Mouse (Mus musculus): Measurements from ENCODE around the gene Gm17509. TPM values are rescaled to one million over a fixed set of nuclear protein-coding genes. Genes with fewer than 3 reads are reported as not detected.
"Not testable (repeated sequence)": the region's sequence is repeated elsewhere in the genome, so short reads cannot be mapped to it uniquely, and the experiment has no call there.

Gm17509 gene
- polyA plus RNA-seq, 1 experiment from 2014 or later = 0.39 TPM

GRCm38 (mm10) chr13:117195569-117196495, 25.0 kb downstream of the Gm17509 start:
- H3K27ac ChIP-seq (ENCODE audit: low read length) = no peak overlapping the region
- H3K27me3 ChIP-seq (replicated peaks; ENCODE audit: control insufficient read depth, insufficient read depth, low read length) = no peaks in the 10 kb centered on the region
- H3K9ac ChIP-seq (replicated peaks; ENCODE audit: low read depth, low read length) = no peak overlapping the region
- no peaks in the 10 kb centered on the region for H3K36me3 ChIP-seq (ENCODE audit: control insufficient read depth, insufficient read depth)
- no peak overlapping the region for H3K4me3 ChIP-seq (replicated peaks; ENCODE audit: low read length)
- H3K4me1 ChIP-seq (replicated peaks; ENCODE audit: control insufficient read depth, insufficient read depth, low read length) = no peaks in the 10 kb centered on the region
- no peak for ATAC-seq
- no peaks in the 10 kb centered on the region for H3K9me3 ChIP-seq (ENCODE audit: control insufficient read depth, low read length)
- no peak overlapping the region for H3K4me2 ChIP-seq (ENCODE audit: low read length)
- WGBS = 93% methylated on average over 13 of the region's 13 CpGs

- no peaks in the 10 kb centered on the region for H3K9me3 ChIP-seq (ENCODE audit: control insufficient read depth, low read length)
- WGBS = 84% methylated on average over 7 of the region's 7 CpGs
Measured at GRCm38 (mm10) chr13:117193422-117193983, 27.4 kb downstream of the Gm17509 start.

GRCm38 (mm10) chr13:117192161-117192560, 28.7 kb downstream of the Gm17509 start:
- ATAC-seq = no peak
- Histone ChIP-seq H3K27ac (ENCODE audit: low read length) (no peak overlapping the region), H3K9ac (replicated peaks; ENCODE audit: low read depth, low read length) (no peak overlapping the region), H3K4me1 (replicated peaks; ENCODE audit: control insufficient read depth, insufficient read depth, low read length) (no peaks in the 10 kb centered on the region), H3K27me3 (replicated peaks; ENCODE audit: control insufficient read depth, insufficient read depth, low read length) (no peaks in the 10 kb centered on the region), H3K9me3 (ENCODE audit: control insufficient read depth, low read length) (no peaks in the 10 kb centered on the region), H3K4me3 (replicated peaks; ENCODE audit: low read length) (no peak overlapping the region), H3K4me2 (ENCODE audit: low read length) (no peak overlapping the region), H3K36me3 (ENCODE audit: control insufficient read depth, insufficient read depth) (no peaks in the 10 kb centered on the region)
- WGBS = 86% methylated on average over 5 of the region's 5 CpGs

More at GRCm38 (mm10) chr13:117193422-117193983, 27.4 kb downstream of the Gm17509 start:
- no peak overlapping the region for H3K4me2 ChIP-seq (ENCODE audit: low read length)
- no peaks in the 10 kb centered on the region for H3K27me3 ChIP-seq (replicated peaks; ENCODE audit: control insufficient read depth, insufficient read depth, low read length)
- no peak overlapping the region for H3K27ac ChIP-seq (ENCODE audit: low read length)
- no peaks in the 10 kb centered on the region for H3K4me1 ChIP-seq (replicated peaks; ENCODE audit: control insufficient read depth, insufficient read depth, low read length)
- no peak overlapping the region for H3K9ac ChIP-seq (replicated peaks; ENCODE audit: low read depth, low read length)
- no peak for ATAC-seq
- no peaks in the 10 kb centered on the region for H3K36me3 ChIP-seq (ENCODE audit: control insufficient read depth, insufficient read depth)
- no peak overlapping the region for H3K4me3 ChIP-seq (replicated peaks; ENCODE audit: low read length)

GRCm38 (mm10) chr13:117185329-117185728, 35.5 kb downstream of the Gm17509 start:
- no peaks in the 10 kb centered on the region for H3K4me1 ChIP-seq (replicated peaks; ENCODE audit: control insufficient read depth, insufficient read depth, low read length)
- H3K9me3 ChIP-seq (ENCODE audit: control insufficient read depth, low read length) = no peaks in the 10 kb centered on the region
- no peaks in the 10 kb centered on the region for H3K36me3 ChIP-seq (ENCODE audit: control insufficient read depth, insufficient read depth)
- ATAC-seq = no peak
- 82% methylated on average over 6 of the region's 6 CpGs for WGBS
- no peak overlapping the region for H3K4me3 ChIP-seq (replicated peaks; ENCODE audit: low read length)
- H3K27me3 ChIP-seq (replicated peaks; ENCODE audit: control insufficient read depth, insufficient read depth, low read length) = no peaks in the 10 kb centered on the region
- no peak overlapping the region for H3K9ac ChIP-seq (replicated peaks; ENCODE audit: low read depth, low read length)
- no peak overlapping the region for H3K4me2 ChIP-seq (ENCODE audit: low read length)
- H3K27ac ChIP-seq (ENCODE audit: low read length) = no peak overlapping the region

GRCm38 (mm10) chr13:117183288-117183687, 37.6 kb downstream of the Gm17509 start:
- no peaks in the 10 kb centered on the region for H3K9me3 ChIP-seq (ENCODE audit: control insufficient read depth, low read length)
- H3K9ac ChIP-seq (replicated peaks; ENCODE audit: low read depth, low read length) = no peak overlapping the region
- no peak overlapping the region for H3K27ac ChIP-seq (ENCODE audit: low read length)
- WGBS = 88% methylated on average over 6 of the region's 6 CpGs
- no peaks in the 10 kb centered on the region for H3K4me1 ChIP-seq (replicated peaks; ENCODE audit: control insufficient read depth, insufficient read depth, low read length)
- ATAC-seq = no peak
- H3K27me3 ChIP-seq (replicated peaks; ENCODE audit: control insufficient read depth, insufficient read depth, low read length) = no peaks in the 10 kb centered on the region
- no peak overlapping the region for H3K4me2 ChIP-seq (ENCODE audit: low read length)
- H3K36me3 ChIP-seq (ENCODE audit: control insufficient read depth, insufficient read depth) = no peaks in the 10 kb centered on the region
- H3K4me3 ChIP-seq (replicated peaks; ENCODE audit: low read length) = no peak overlapping the region

GRCm38 (mm10) chr13:117180912-117181311, 40.0 kb downstream of the Gm17509 start:
- H3K4me1 ChIP-seq (replicated peaks; ENCODE audit: control insufficient read depth, insufficient read depth, low read length); H3K9me3 ChIP-seq (ENCODE audit: control insufficient read depth, low read length); H3K36me3 ChIP-seq (ENCODE audit: control insufficient read depth, insufficient read depth); H3K4me3 ChIP-seq (replicated peaks; ENCODE audit: low read length); H3K9ac ChIP-seq (replicated peaks; ENCODE audit: low read depth, low read length); H3K27ac ChIP-seq (ENCODE audit: low read length); ATAC-seq; H3K4me2 ChIP-seq (ENCODE audit: low read length); H3K27me3 ChIP-seq (replicated peaks; ENCODE audit: control insufficient read depth, insufficient read depth, low read length): not testable (repeated sequence)
- WGBS = 22% methylated on average over 3 of the region's 3 CpGs

Other genes starting within 250 kb of the Gm17509 start
- gene Parp8, start 195.5 kb downstream of the Gm17509 start, polyA plus RNA-seq (2015; fragmentation: Nextera tagmentation; extraction: Ambion mirVana) = 19.2 and 24.1 TPM in 2 replicates
- 6.0 and 7.9 TPM in 2 replicates for gene Emb, start 12.5 kb downstream of the Gm17509 start, polyA plus RNA-seq (2015; fragmentation: Nextera tagmentation; extraction: Ambion mirVana)

All from forebrain, embryonic 16.5 days (tissue).